Mouse (Mus musculus): ENCODE measurements around the gene Plppr1.

DNA sequence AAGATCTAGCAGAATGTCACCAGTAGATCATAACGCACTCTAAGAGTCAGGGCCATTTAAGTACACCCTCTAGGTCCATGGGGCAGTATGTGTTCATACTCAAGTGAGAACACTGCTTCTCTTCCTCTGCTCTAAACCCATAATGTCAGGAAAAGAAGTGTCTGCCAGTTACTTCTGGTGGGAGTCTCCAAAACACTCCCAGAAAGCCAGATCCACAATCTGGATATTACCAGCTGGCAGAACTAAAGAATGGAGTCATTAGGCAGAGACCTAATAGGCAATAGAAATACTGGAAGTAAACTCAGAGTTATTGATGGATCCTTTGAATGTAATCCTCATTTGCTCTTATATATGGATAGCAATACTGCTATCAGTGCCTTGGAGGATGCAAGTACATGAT, 35.9 kb upstream of the Plppr1 start:
- no peak for TF ChIP-seq CTCF (IDR thresholded peaks at IDR 0.05; ENCODE audit: low read depth, low read length)
- no peak for TF ChIP-seq POLR2A (IDR thresholded peaks at IDR 0.05; ENCODE audit: insufficient read depth, low read length)
- TF ChIP-seq EP300 (IDR thresholded peaks at IDR 0.05; ENCODE audit: insufficient read depth, low read depth, low read length): no peak
